Mouse (Mus musculus): Measurements from ENCODE around the gene Smoc2.

Gene Smoc2

GRCm38 (mm10) chr17:14414511-14414910 lies 135.2 kb downstream of the Smoc2 start:
- in situ Hi-C loops (cut with MboI, MseI), result no loop called here

GRCm38 (mm10) chr17:14420460-14421046 lies 141.2 kb downstream of the Smoc2 start:
- in situ Hi-C loops (cut with MboI, MseI), result no loop called here

GRCm38 (mm10) chr17:14426481-14426880 lies 147.2 kb downstream of the Smoc2 start:
- in situ Hi-C loops (cut with MboI, MseI), result no loop called here

GRCm38 (mm10) chr17:14434717-14435116 lies 155.4 kb downstream of the Smoc2 start:
- in situ Hi-C loops (cut with MboI, MseI), result no loop called here

- in situ Hi-C loops (cut with MboI, MseI), result no loop called here
Measured at GRCm38 (mm10) chr17:14445611-14446010, 166.3 kb downstream of the Smoc2 start.

- in situ Hi-C loops (cut with MboI, MseI), result no loop called here
Measured at GRCm38 (mm10) chr17:14447275-14447674, 168.0 kb downstream of the Smoc2 start.
